Mouse (Mus musculus): Measurements from ENCODE around the gene 4930451I11Rik. TPM values are rescaled to one million over a fixed set of nuclear protein-coding genes. Genes with fewer than 3 reads are reported as not detected.

The 4930451I11Rik gene
- total and polyA plus RNA-seq, 2 experiments, result not detected

DNA sequence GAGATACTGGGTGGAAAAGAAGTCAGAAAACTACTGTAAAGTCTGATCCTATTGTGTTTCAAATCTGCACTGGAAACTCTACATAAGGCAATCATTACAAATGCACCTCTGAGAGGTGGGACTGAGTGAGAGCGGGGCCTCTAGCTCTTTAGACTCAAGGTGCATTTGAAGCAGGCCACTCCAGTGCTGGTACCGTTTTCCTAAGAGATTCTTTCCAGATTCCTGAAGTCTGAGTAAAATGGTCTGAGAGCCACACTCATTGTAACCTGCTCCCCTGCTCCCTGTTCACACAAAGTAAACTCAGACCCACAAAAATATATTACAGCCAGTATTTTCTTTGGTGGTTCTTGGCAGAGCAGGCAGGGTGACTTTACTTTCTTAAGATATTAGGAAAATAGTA lies 36.1 kb upstream of the 4930451I11Rik start:
- Histone ChIP-seq H3K27ac (replicated peaks; ENCODE audit: insufficient read depth, low read depth, low read length) (no peak overlapping the region), H3K27me3 (ENCODE audit: control insufficient read depth, insufficient read depth, low read length) (no peaks in the 10 kb centered on the region), H3K79me2 (ENCODE audit: control insufficient read depth, insufficient read depth, low read length) (no peaks in the 10 kb centered on the region), H3K36me3 (ENCODE audit: control insufficient read depth, insufficient read depth, low read length) (peaks cover 27% of the 10 kb centered on the region; the same call in 1 of the 2 replicates), H3K4me1 (ENCODE audit: control insufficient read depth, insufficient read depth, low read length) (peaks cover 2% of the 10 kb centered on the region; the same call in 1 of the 2 replicates), H3K4me3 (ENCODE audit: insufficient read depth, low read depth, low read length) (no peak overlapping the region), H3K9ac (ENCODE audit: low read depth, low read length) (no peak overlapping the region)
- TF ChIP-seq CTCF (IDR thresholded peaks at IDR 0.05; ENCODE audit: low read depth, low read length), result no peak
- TF ChIP-seq POLR2A (IDR thresholded peaks at IDR 0.05; ENCODE audit: extremely low read depth, insufficient read depth, low read length), result no peak
- DNase-seq (ENCODE audit: extremely low read depth, low read depth, low spot score), result no peak
- 87% methylated on average over 2 of the region's 2 CpGs for WGBS

DNA sequence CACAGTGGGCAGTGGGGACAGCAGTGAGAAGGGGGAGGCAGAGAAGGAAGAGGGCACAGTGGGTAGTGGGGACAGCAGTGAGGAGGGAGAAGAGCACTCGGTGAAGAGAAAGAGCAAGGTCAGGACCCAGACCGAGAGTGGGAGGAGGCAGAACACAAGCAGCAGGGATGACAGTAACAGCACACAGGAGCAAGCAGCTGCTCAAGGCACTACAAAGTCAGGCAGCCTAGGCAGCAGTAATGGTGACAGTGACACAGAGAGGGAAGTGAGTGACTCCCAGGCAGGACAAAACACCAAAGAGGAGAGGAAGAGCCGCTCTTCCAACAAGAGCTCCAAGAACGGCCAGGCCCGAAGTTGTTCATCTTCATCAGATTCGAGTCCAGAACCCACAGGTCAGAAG lies 32.4 kb upstream of the 4930451I11Rik start:
- no peak for DNase-seq (ENCODE audit: extremely low read depth, low read depth, low spot score)
- TF ChIP-seq CTCF (IDR thresholded peaks at IDR 0.05; ENCODE audit: low read depth, low read length) (no peak), POLR2A (IDR thresholded peaks at IDR 0.05; ENCODE audit: extremely low read depth, insufficient read depth, low read length) (no peak)
- H3K36me3 ChIP-seq (ENCODE audit: control insufficient read depth, insufficient read depth, low read length), result peaks cover 10% of the 10 kb centered on the region; the same call in 1 of the 2 replicates
- 70% methylated on average over 6 of the region's 6 CpGs for WGBS
- no peak overlapping the region for H3K4me3 ChIP-seq (ENCODE audit: insufficient read depth, low read depth, low read length)
- H3K79me2 ChIP-seq (ENCODE audit: control insufficient read depth, insufficient read depth, low read length), result no peaks in the 10 kb centered on the region
- no peaks in the 10 kb centered on the region for H3K27me3 ChIP-seq (ENCODE audit: control insufficient read depth, insufficient read depth, low read length)
- H3K27ac ChIP-seq (replicated peaks; ENCODE audit: insufficient read depth, low read depth, low read length), result no peak overlapping the region
- H3K4me1 ChIP-seq (ENCODE audit: control insufficient read depth, insufficient read depth, low read length), result peaks cover 7% of the 10 kb centered on the region; the same call in 1 of the 2 replicates
- H3K9ac ChIP-seq (ENCODE audit: low read depth, low read length), result no peak overlapping the region

DNA sequence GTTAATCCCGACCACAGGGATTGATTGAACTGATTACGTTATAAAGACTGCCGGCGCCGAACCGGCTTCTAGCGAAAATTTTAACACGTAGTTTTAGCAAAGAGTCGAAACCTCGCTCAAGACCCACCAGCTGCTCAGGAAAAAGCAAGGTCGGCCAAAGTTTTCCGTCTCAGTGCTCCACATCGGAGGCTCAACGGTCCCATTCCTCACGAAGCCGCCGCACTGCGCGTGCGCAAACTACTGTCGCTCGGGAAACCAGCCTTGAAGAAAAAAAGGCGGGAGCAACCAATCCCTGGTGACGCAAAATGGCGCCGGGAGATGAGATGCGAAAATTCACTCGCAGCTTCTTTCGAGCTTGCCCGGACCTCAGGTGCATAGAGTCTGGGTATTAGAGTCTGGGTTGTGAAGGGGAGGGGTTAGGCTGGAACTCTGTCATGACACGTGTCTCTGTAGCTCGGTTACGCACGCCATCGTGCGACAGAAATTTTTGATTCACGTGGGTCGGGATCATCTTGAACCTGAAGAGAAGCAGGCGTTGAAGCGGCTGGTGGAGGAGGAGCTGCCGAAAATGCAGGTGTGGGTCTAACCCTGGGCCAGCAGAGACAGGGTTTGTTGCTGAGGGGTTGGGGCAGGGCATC lies 30.8 kb upstream of the 4930451I11Rik start, which contains the start of gene Ino80e:
TSS of gene Ino80e (minus strand) at position 231 of the 638 bp plus-strand sequence.
- Histone ChIP-seq H3K9ac (ENCODE audit: low read depth, low read length) (peak within 1 kb of the TSS; percentile 61), H3K36me3 (ENCODE audit: control insufficient read depth, insufficient read depth, low read length) (peaks cover 5% of the 10 kb centered on the region; the same call in 1 of the 2 replicates), H3K27ac (replicated peaks; ENCODE audit: insufficient read depth, low read depth, low read length) (peak within 1 kb of the TSS; percentile 50), H3K4me3 (ENCODE audit: insufficient read depth, low read depth, low read length) (peak within 1 kb of the TSS; percentile 64), H3K27me3 (ENCODE audit: control insufficient read depth, insufficient read depth, low read length) (no peaks in the 10 kb centered on the region), H3K79me2 (ENCODE audit: control insufficient read depth, insufficient read depth, low read length) (no peaks in the 10 kb centered on the region), H3K4me1 (ENCODE audit: control insufficient read depth, insufficient read depth, low read length) (peaks cover 7% of the 10 kb centered on the region; the same call in 1 of the 2 replicates)
- DNase-seq (ENCODE audit: extremely low read depth, low read depth, low spot score), result peak; percentile 78
- TF ChIP-seq CTCF (IDR thresholded peaks at IDR 0.05; ENCODE audit: low read depth, low read length) (no peak), POLR2A (IDR thresholded peaks at IDR 0.05; ENCODE audit: extremely low read depth, insufficient read depth, low read length) (0 out of 2 replicates have a peak, but pooled peaks have one; percentile 10)
- under 1% methylated on average over 41 of the region's 41 CpGs for WGBS

DNA sequence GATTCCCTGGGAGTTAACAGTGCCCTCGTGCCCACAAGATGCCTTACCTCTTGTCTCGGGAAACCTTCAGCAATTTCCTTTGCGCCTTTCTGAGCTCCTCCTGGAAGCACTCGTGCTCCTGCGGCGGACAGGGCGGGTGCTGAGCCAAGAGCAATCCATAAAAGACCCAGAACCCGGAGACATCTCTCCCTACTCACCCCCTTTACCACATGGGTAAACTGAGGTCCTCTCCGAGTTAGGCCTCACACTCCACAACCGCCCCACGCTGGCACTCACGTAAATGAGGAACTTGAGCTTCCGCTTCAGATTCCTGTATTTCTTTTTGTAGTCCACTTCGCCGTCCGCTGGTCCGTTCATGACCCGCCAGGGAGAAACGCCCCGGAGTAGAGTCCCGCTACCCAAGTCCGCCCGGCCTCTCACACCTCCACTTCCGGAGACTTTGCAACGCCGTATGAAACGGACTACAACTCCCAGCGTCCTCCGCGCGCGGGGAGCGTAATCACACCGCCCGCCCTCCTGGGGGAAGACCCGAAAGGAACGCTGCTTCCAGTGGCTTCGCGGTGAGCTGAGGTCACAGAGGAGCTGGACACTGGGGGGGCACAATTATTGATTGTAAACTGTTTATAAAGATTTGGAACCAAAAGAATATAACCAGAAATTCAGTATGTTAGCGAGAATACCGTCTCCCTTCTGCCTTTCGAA lies 30.1 kb upstream of the 4930451I11Rik start, which contains the start of gene Hirip3:
TSS of gene Hirip3 (plus strand) at position 544 of the 702 bp plus-strand sequence.
- Histone ChIP-seq H3K27ac (replicated peaks; ENCODE audit: insufficient read depth, low read depth, low read length) (peak within 1 kb of the TSS; percentile 50), H3K4me3 (ENCODE audit: insufficient read depth, low read depth, low read length) (peak within 1 kb of the TSS; percentile 64), H3K79me2 (ENCODE audit: control insufficient read depth, insufficient read depth, low read length) (no peaks in the 10 kb centered on the region), H3K27me3 (ENCODE audit: control insufficient read depth, insufficient read depth, low read length) (no peaks in the 10 kb centered on the region), H3K4me1 (ENCODE audit: control insufficient read depth, insufficient read depth, low read length) (peaks cover 7% of the 10 kb centered on the region; the same call in 1 of the 2 replicates), H3K9ac (ENCODE audit: low read depth, low read length) (peak within 1 kb of the TSS; percentile 61), H3K36me3 (ENCODE audit: control insufficient read depth, insufficient read depth, low read length) (no peaks in the 10 kb centered on the region; the same call in 1 of the 2 replicates)
- TF ChIP-seq CTCF (IDR thresholded peaks at IDR 0.05; ENCODE audit: low read depth, low read length) (no peak), POLR2A (IDR thresholded peaks at IDR 0.05; ENCODE audit: extremely low read depth, insufficient read depth, low read length) (peak; percentile 58; the same call in 1 of the 2 replicates)
- 2% methylated on average over 42 of the region's 42 CpGs for WGBS
- peak; percentile 88 for DNase-seq (ENCODE audit: extremely low read depth, low read depth, low spot score)

GRCm38 (mm10) chr7:126860987-126861386 lies 29.5 kb upstream of the 4930451I11Rik start:
- Histone ChIP-seq H3K4me1 (ENCODE audit: control insufficient read depth, insufficient read depth, low read length) (peaks cover 7% of the 10 kb centered on the region; the same call in 1 of the 2 replicates), H3K27me3 (ENCODE audit: control insufficient read depth, insufficient read depth, low read length) (no peaks in the 10 kb centered on the region), H3K79me2 (ENCODE audit: control insufficient read depth, insufficient read depth, low read length) (no peaks in the 10 kb centered on the region), H3K27ac (replicated peaks; ENCODE audit: insufficient read depth, low read depth, low read length) (no peak overlapping the region), H3K36me3 (ENCODE audit: control insufficient read depth, insufficient read depth, low read length) (no peaks in the 10 kb centered on the region), H3K4me3 (ENCODE audit: insufficient read depth, low read depth, low read length) (peak overlapping the region; percentile 64), H3K9ac (ENCODE audit: low read depth, low read length) (peak overlapping the region; percentile 61)
- WGBS, result 60% methylated on average over 5 of the region's 5 CpGs
- DNase-seq (ENCODE audit: extremely low read depth, low read depth, low spot score), result no peak
- TF ChIP-seq POLR2A (IDR thresholded peaks at IDR 0.05; ENCODE audit: extremely low read depth, insufficient read depth, low read length), result no peak
- TF ChIP-seq CTCF (IDR thresholded peaks at IDR 0.05; ENCODE audit: low read depth, low read length), result no peak
